In the genomic region with DNA sequence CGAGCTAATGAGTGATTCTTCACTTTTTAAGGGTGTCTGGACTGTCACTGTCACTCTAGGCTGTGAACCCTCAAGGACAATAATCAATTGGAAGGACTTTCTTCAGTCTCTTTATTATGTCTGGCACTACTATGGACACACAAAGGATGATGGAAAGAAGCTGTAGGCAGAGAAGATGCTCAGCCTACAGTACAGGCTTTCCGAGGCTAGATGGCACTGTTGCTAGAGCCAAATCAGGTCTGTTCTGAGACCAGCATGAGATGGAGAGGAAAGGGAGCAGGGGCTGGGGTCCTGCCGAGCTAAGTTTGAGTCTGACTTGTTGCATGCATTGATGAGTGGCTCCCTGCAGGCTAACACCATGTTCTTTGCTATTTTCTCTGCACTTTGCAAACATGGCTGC, we compare ENCODE assay signal across 9 mouse cellular contexts.
DNase-seq lines count a peak whose midpoint lies in the region; ATAC-seq and TF ChIP-seq lines count a peak whose summit lies in the region.
"Had no signal": no experiment of that assay in that cellular context is flagged by ENCODE, and none has a peak within 500 bp of the region (broad histone marks: within the 10 kb centered on the region; RNA-seq: fewer than 3 reads in every experiment).

No protein-coding gene starts in this region.

- no peaks in the 10 kb centered on the region for H3K4me1 ChIP-seq in hindbrain, postnatal 0 days (ENCODE audit: insufficient read depth, low read length)
- H3K4me1 ChIP-seq in limb, embryonic 14.5 days (ENCODE audit: control insufficient read depth, insufficient read depth, low read length) = no peaks in the 10 kb centered on the region
- H3K4me1 ChIP-seq: megakaryocyte, embryonic 14.5 days had no signal

- H3K4me3 ChIP-seq in hindbrain, postnatal 0 days (ENCODE audit: low read length) = no peak overlapping the region
- no peak overlapping the region for H3K4me3 ChIP-seq in limb, embryonic 14.5 days (replicated peaks; ENCODE audit: low read length)
- H3K4me3 ChIP-seq: megakaryocyte, embryonic 14.5 days had no signal

- H3K27ac ChIP-seq in hindbrain, postnatal 0 days = no peak overlapping the region
- no peak overlapping the region for H3K27ac ChIP-seq in limb, embryonic 14.5 days (replicated peaks; ENCODE audit: low read depth, low read length)

- H3K9ac ChIP-seq in hindbrain, postnatal 0 days (replicated peaks; ENCODE audit: low read length) = no peak overlapping the region
- H3K9ac ChIP-seq in limb, embryonic 14.5 days (ENCODE audit: low read depth, low read length, severe bottlenecking) = no peak overlapping the region

- WGBS in hindbrain, postnatal 0 days = 22% methylated on average over 3 of the region's 3 CpGs
- WGBS in limb, embryonic 14.5 days = 21% methylated on average over 3 of the region's 3 CpGs

- peak; percentile 62; the same call in 1 of the 2 replicates for ATAC-seq in hindbrain, postnatal 0 days
- peak; percentile 80; the same call in 1 of the 2 replicates for ATAC-seq in limb, embryonic 14.5 days (ENCODE audit: low FRiP score, low read depth)

- H3K4me2 ChIP-seq in hindbrain, postnatal 0 days (ENCODE audit: low read depth, low read length) = no peak overlapping the region
- no peak overlapping the region for H3K4me2 ChIP-seq in limb, embryonic 14.5 days (replicated peaks; ENCODE audit: low read depth, low read length, severe bottlenecking)

- H3K36me3 ChIP-seq in hindbrain, postnatal 0 days (ENCODE audit: insufficient read depth, low read length) = no peaks in the 10 kb centered on the region
- H3K36me3 ChIP-seq in limb, embryonic 14.5 days (ENCODE audit: control insufficient read depth, insufficient read depth, low read length) = no peaks in the 10 kb centered on the region

- TF ChIP-seq POLR2A in limb, embryonic 14.5 days (IDR thresholded peaks at IDR 0.05; ENCODE audit: borderline replicate concordance, extremely low read depth, insufficient read depth, insufficient read length) = no peak

- peak; percentile 82 for TF ChIP-seq CTCF in hindbrain, postnatal 0 days (IDR thresholded peaks at IDR 0.05; ENCODE audit: low read depth)

- DNase-seq in adrenal gland, postnatal 10 days = peak; percentile 25
- DNase-seq in adrenal gland, postnatal 25 days = no peak
- DNase-seq in urinary bladder, adult 18-20 months (ENCODE audit: low spot score in 2 of 2) = peak; percentile 12 to 18
- DNase-seq in urinary bladder, postnatal 25 days (ENCODE audit: low spot score) = no peak
- peak; percentile 74 for DNase-seq in hindbrain, postnatal 0 days (ENCODE audit: low spot score)
- DNase-seq in limb, embryonic 14.5 days (ENCODE audit: low spot score) = peak; percentile 52
- DNase-seq in right cerebral cortex, postnatal 25 days = peak; percentile 32
- no peak for DNase-seq in thymus, postnatal 4 days

- H3K27me3 ChIP-seq in hindbrain, postnatal 0 days (ENCODE audit: insufficient read depth, low read length) = no peaks in the 10 kb centered on the region
- H3K27me3 ChIP-seq in limb, embryonic 14.5 days (ENCODE audit: control insufficient read depth, insufficient read depth, low read length) = no peaks in the 10 kb centered on the region
- H3K27me3 ChIP-seq: megakaryocyte, embryonic 14.5 days had no signal

- H3K9me3 ChIP-seq in hindbrain, postnatal 0 days (ENCODE audit: low read length) = no peaks in the 10 kb centered on the region
- no peaks in the 10 kb centered on the region for H3K9me3 ChIP-seq in limb, embryonic 14.5 days (ENCODE audit: control insufficient read depth, low read length)
- H3K9me3 ChIP-seq: megakaryocyte, embryonic 14.5 days had no signal

Comparison
In these comparisons a context has a peak if more than half of its experiments do, and no peak if none do; other contexts are left out.
1. DNase-seq: peak in adrenal gland, postnatal 10 days (single experiment), urinary bladder, adult 18-20 months (2 of 2), hindbrain, postnatal 0 days (single experiment), limb, embryonic 14.5 days (single experiment) and right cerebral cortex, postnatal 25 days (single experiment); none in adrenal gland, postnatal 25 days (single experiment), urinary bladder, postnatal 25 days (single experiment) and thymus, postnatal 4 days (single experiment).